Mouse (Mus musculus) hindbrain, embryonic 14.5 days (tissue): ENCODE results near the gene Prr3. TPM values are rescaled to one million over a fixed set of nuclear protein-coding genes. Genes with fewer than 3 reads are reported as not detected.

Experiments
- ATAC-seq: fragments of 200-750 bp; cut with Nextera tagmentation; 2 replicates; pipeline ENCODE4 v1.8.0; 2017; ENCODE audit warnings: moderate number of reproducible peaks, mild to moderate bottlenecking, moderate TSS enrichment, moderate library complexity; ENCODE audit not compliant: low FRiP score
- DNase-seq: peaks from one replicate; pipeline ENCODE4 v3.0.0-alpha.2; 2015; ENCODE audit warnings: low spot score
- H3K27ac ChIP-seq: fragments of 300-500 bp; sonication (generic); 2 replicates; pipeline ENCODE4 v1.5.1; 2014; ENCODE audit warnings: mild to moderate bottlenecking, moderate library complexity
- H3K27me3 ChIP-seq: fragments of 300-500 bp; sonication (generic); 2 replicates; pipeline ENCODE4 v1.6.1; 2014; ENCODE audit warnings: mild to moderate bottlenecking, low read length, mixed read lengths; ENCODE audit not compliant: control insufficient read depth, insufficient read depth
- H3K36me3 ChIP-seq: fragments of 300-500 bp; sonication (generic); replicated peaks from 2 replicates; pipeline ENCODE4 v1.6.1; 2014; ENCODE audit not compliant: control insufficient read depth, insufficient read depth
- H3K4me1 ChIP-seq: fragments of 300-500 bp; sonication (generic); replicated peaks from 2 replicates; pipeline ENCODE4 v1.6.1; 2014; ENCODE audit warnings: antibody characterized with exemption, low read length, mixed read lengths; ENCODE audit not compliant: control insufficient read depth, insufficient read depth
- H3K4me2 ChIP-seq: fragments of 300-500 bp; sonication (generic); replicated peaks from 2 replicates; pipeline ENCODE4 v1.6.1; 2014; ENCODE audit warnings: mild to moderate bottlenecking, moderate library complexity
- H3K4me3 ChIP-seq: fragments of 300-500 bp; sonication (generic); replicated peaks from 2 replicates; pipeline ENCODE4 v1.5.1; 2014; ENCODE audit warnings: mild to moderate bottlenecking, low read length
- H3K9ac ChIP-seq: fragments of 300-500 bp; sonication (generic); 2 replicates; pipeline ENCODE4 v1.6.1; 2014
- H3K9me3 ChIP-seq: fragments of 300-500 bp; sonication (generic); 2 replicates; pipeline ENCODE4 v1.6.1; 2016; ENCODE audit warnings: low read length; ENCODE audit not compliant: control insufficient read depth
- WGBS: fragments of 180-500 bp; shearing (Covaris S2); extraction: QIAGEN DNeasy Blood & Tissue Kit; methylation state at CpG from one replicate; pipeline ENCODE4 v1.1.7; 2014; 5-methylcytosine and 5-hydroxymethylcytosine counted together
- polyA plus RNA-seq: library from polyadenylated mRNA; unstranded; fragments of >200 nt; fragmentation: Nextera tagmentation; extraction: Ambion mirVana; gene quantifications from 2 replicates; pipeline ENCODE4 v1.2.1, GENCODE M21; 2014

Gene Prr3
- polyA plus RNA-seq, 1 experiment from 2014 or later = 70.4 TPM

- Histone ChIP-seq H3K36me3 (peaks cover 13% of the 10 kb centered on the region), H3K27ac (0 out of 2 replicates have a peak overlapping the region, but pooled peaks have one; percentile 12), H3K4me1 (peaks cover 10% of the 10 kb centered on the region), H3K4me3 (peak overlapping the region; percentile 71), H3K27me3 (no peaks in the 10 kb centered on the region), H3K9me3 (no peaks in the 10 kb centered on the region), H3K9ac (no peak overlapping the region), H3K4me2 (peak overlapping the region; percentile 75)
- DNase-seq (peak; percentile 95), ATAC-seq (peak; percentile 73)
- WGBS = 7% methylated on average over 17 of the region's 17 CpGs
Measured at GRCm38 (mm10) chr17:35993675-35994074, 13.6 kb upstream of the Prr3 start.

GRCm38 (mm10) chr17:35991781-35992180 is 11.7 kb upstream of the Prr3 start:
- no peak for DNase-seq
- Histone ChIP-seq H3K4me1 (peaks cover 10% of the 10 kb centered on the region), H3K27me3 (no peaks in the 10 kb centered on the region), H3K4me2 (no peak overlapping the region), H3K36me3 (peaks cover 32% of the 10 kb centered on the region), H3K9me3 (no peaks in the 10 kb centered on the region), H3K9ac (no peak overlapping the region), H3K4me3 (no peak overlapping the region), H3K27ac (no peak overlapping the region)
- WGBS = 57% methylated on average over 10 of the region's 10 CpGs
- ATAC-seq = no peak

DNA sequence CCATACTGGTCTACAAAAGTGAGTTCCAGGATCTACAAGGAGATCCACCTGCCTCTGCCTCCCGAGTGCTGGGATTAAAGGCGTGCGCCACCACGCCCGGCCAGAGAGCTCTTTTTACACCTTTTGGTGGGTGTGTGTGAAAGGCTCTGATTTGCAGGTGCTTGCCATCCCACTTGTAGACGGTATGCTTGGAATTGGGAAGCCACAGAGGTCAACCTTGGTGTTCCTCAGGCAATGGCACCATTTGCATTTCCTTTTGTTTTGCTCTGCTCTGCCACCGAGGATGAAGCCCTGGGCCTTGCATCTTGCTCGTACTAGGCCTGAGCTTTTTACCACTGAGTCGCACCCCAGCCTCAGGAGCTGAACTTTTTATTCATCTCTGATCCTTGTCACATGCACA is 1.7 kb upstream of the Prr3 start:
- ATAC-seq (no peak), DNase-seq (no peak)
- H3K27me3 ChIP-seq = no peaks in the 10 kb centered on the region
- no peaks in the 10 kb centered on the region for H3K9me3 ChIP-seq
- peaks cover 51% of the 10 kb centered on the region for H3K36me3 ChIP-seq
- H3K9ac ChIP-seq = peak overlapping the region; percentile 76; the same call in 1 of the 2 replicates
- peaks cover 14% of the 10 kb centered on the region for H3K4me1 ChIP-seq
- no peak overlapping the region for H3K4me2 ChIP-seq
- WGBS = 89% methylated on average over 9 of the region's 9 CpGs
- H3K4me3 ChIP-seq = no peak overlapping the region
- H3K27ac ChIP-seq = no peak overlapping the region

DNA sequence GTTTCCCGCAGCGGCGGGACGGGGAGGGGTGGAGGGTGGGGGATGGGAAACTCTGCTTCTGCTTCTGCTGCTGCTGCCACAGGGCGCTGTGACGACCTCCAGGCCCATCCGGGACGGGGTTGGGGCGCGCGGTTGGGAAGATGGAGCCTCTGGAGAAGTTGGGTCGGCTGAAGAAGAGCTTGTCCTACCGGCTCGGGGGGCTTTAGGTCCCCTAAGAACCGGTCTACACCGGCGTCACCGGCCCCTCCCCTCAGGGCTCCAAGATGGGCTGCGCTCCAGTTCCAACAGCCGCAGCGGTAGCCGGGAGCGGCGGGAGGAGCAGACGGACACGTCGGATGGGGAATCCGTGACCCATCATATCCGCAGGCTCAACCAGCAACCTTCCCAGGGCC is 323 bp upstream of the Prr3 start:
- peak; percentile 22; the same call in 1 of the 2 replicates for ATAC-seq

GRCm38 (mm10) chr17:35978811-35979400 is 1.1 kb downstream of the Prr3 start:
- peaks cover 14% of the 10 kb centered on the region for H3K4me1 ChIP-seq
- H3K36me3 ChIP-seq = peaks cover 51% of the 10 kb centered on the region
- peak overlapping the region; percentile 57 for H3K4me3 ChIP-seq
- DNase-seq (peak; percentile 83), ATAC-seq (peak; percentile 90)
- H3K27me3 ChIP-seq = no peaks in the 10 kb centered on the region
- peak overlapping the region; percentile 76 for H3K9ac ChIP-seq
- WGBS = under 1% methylated on average over 41 of the region's 41 CpGs
- H3K9me3 ChIP-seq = no peaks in the 10 kb centered on the region
- peak overlapping the region; percentile 95 for H3K27ac ChIP-seq
- peak overlapping the region; percentile 91 for H3K4me2 ChIP-seq

More for the DNA sequence above, 323 bp upstream of the Prr3 start:
- no peaks in the 10 kb centered on the region for H3K27me3 ChIP-seq
- WGBS = under 1% methylated on average over 25 of the region's 29 CpGs
- H3K36me3 ChIP-seq = peaks cover 51% of the 10 kb centered on the region
- peaks cover 14% of the 10 kb centered on the region for H3K4me1 ChIP-seq
- H3K4me3 ChIP-seq = peak overlapping the region; percentile 57
- DNase-seq = no peak
- peak overlapping the region; percentile 76 for H3K9ac ChIP-seq
- H3K27ac ChIP-seq = peak overlapping the region; percentile 95
- H3K4me2 ChIP-seq = peak overlapping the region; percentile 91
- no peaks in the 10 kb centered on the region for H3K9me3 ChIP-seq

DNA sequence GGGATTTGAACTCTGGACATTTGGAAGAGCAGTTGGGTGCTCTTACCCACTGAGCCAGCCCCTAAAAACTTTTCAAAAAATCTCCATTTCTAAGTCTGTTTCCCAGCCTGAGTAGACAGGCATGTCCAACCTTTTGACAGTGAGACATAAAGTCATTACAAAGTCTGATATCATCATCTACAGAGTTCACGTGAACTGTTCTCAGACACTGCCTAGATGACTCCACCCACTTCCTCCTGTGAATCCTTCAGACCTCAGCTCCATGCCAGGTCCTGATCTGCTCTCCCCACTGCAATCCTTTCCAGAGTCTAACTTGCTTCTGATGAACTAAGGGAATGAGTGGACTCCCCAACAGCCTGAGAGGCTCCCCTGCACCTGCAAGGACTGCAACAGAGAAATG is 7.9 kb downstream of the Prr3 start:
- no peak overlapping the region for H3K27ac ChIP-seq
- 88% methylated on average over 1 of the region's 1 CpGs for WGBS
- no peaks in the 10 kb centered on the region for H3K27me3 ChIP-seq
- DNase-seq (no peak), ATAC-seq (no peak)
- H3K36me3 ChIP-seq = peaks cover 51% of the 10 kb centered on the region
- no peak overlapping the region for H3K4me3 ChIP-seq
- H3K9me3 ChIP-seq = no peaks in the 10 kb centered on the region
- no peak overlapping the region for H3K9ac ChIP-seq
- peaks cover 8% of the 10 kb centered on the region; the same call in 1 of the 2 replicates for H3K4me1 ChIP-seq
- H3K4me2 ChIP-seq = no peak overlapping the region

DNA sequence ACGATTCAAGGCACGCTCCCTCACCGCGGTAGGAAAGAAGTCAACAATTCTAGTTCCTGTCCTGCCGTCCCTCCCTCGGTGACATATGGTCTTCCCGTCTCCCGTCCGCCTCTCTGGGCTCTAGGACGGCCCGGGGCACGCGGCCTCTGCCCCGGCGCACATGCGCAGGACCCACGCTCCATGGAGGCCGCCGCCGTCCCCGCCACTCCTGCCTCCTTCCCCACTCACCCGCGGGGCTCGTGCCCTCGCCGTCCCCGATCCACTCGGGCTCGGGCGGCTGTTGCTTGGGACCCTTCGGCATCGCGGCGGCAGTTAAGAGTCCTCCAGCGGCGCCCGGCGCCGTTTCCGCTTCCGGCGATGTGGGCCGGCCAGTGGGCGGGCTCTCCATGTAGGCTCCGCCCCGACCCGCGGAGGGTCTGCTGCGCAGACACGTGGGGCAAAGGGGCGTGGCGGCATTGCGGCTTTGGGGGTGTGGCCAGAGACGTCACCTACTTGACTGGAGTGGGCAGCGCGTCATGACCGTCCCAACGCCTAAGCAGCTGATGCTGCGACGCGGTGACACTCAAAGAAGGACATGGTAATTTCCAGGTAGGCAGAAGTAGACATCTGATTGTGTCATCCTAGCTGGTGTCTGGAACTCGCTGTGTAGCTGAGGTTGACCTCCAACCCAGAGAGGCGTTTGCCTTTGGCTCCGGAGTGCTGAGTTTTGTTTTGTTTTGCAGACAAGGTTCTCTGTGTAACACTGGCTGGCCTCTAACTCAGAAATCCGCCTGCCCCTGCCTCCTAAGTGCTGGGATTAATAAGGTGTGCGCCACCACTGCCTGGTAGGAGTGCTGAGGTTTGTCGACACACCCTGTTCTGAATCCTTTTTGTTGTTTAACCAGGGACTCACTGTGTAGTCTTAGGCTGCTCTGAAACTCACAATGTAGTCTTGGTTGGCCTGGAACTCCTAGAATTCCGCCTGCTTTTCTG is 10.3 kb downstream of the Prr3 start, which contains the start of gene Abcf1:
Gene Abcf1, minus strand, starts transcription at position 344 of the 972 bp plus-strand sequence.
- H3K4me3 ChIP-seq = peak within 1 kb of the TSS; percentile 64
- H3K4me1 ChIP-seq = peaks cover 8% of the 10 kb centered on the region; the same call in 1 of the 2 replicates
- under 1% methylated on average over 58 of the region's 68 CpGs for WGBS
- DNase-seq (peak; percentile 99), ATAC-seq (peak; percentile 96)
- H3K27ac ChIP-seq = peak within 1 kb of the TSS; percentile 69
- peak within 1 kb of the TSS; percentile 65 for H3K4me2 ChIP-seq
- H3K9me3 ChIP-seq = no peaks in the 10 kb centered on the region
- H3K9ac ChIP-seq = peak within 1 kb of the TSS; percentile 64
- peaks cover 53% of the 10 kb centered on the region for H3K36me3 ChIP-seq
- no peaks in the 10 kb centered on the region for H3K27me3 ChIP-seq

GRCm38 (mm10) chr17:35967621-35968020 is 12.4 kb downstream of the Prr3 start:
- peaks cover 8% of the 10 kb centered on the region; the same call in 1 of the 2 replicates for H3K4me1 ChIP-seq
- ATAC-seq (no peak), DNase-seq (no peak)
- H3K36me3 ChIP-seq = peaks cover 56% of the 10 kb centered on the region
- no peak overlapping the region for H3K27ac ChIP-seq
- H3K9me3 ChIP-seq = no peaks in the 10 kb centered on the region
- H3K9ac ChIP-seq = no peak overlapping the region
- H3K4me3 ChIP-seq = no peak overlapping the region
- H3K27me3 ChIP-seq = no peaks in the 10 kb centered on the region
- no peak overlapping the region for H3K4me2 ChIP-seq
- WGBS = 85% methylated on average over 2 of the region's 2 CpGs

GRCm38 (mm10) chr17:35963279-35963678 is 16.8 kb downstream of the Prr3 start:
- no peaks in the 10 kb centered on the region for H3K27me3 ChIP-seq
- DNase-seq = no peak
- no peak overlapping the region for H3K9ac ChIP-seq
- H3K4me1 ChIP-seq = 0 out of 2 replicates have a peak, but pooled peaks cover under 1% of the 10 kb centered on the region
- H3K9me3 ChIP-seq = no peaks in the 10 kb centered on the region
- 91% methylated on average over 10 of the region's 10 CpGs for WGBS
- no peak overlapping the region for H3K4me2 ChIP-seq
- H3K36me3 ChIP-seq = peaks cover 88% of the 10 kb centered on the region
- H3K27ac ChIP-seq = no peak overlapping the region
- ATAC-seq = no peak
- no peak overlapping the region for H3K4me3 ChIP-seq
